Mouse (Mus musculus) forebrain, embryonic 13.5 days (tissue): ENCODE measurements around the gene AL607142.1. TPM values are rescaled to one million over a fixed set of nuclear protein-coding genes. Genes with fewer than 3 reads are reported as not detected.

ENCODE experiments used
- ATAC-seq: fragments of 200-750 bp; cut with Nextera tagmentation; 2 replicates; pipeline ENCODE4 v1.8.0; 2017
- H3K27ac ChIP-seq: fragments of 300-500 bp; sonication (generic); 2 replicates; pipeline ENCODE4 v1.5.1; 2015; ENCODE audit warnings: inconsistent platforms, mild to moderate bottlenecking, moderate library complexity
- H3K27me3 ChIP-seq: fragments of 300-500 bp; sonication (generic); 2 replicates; pipeline ENCODE4 v1.6.1; 2015; ENCODE audit warnings: mild to moderate bottlenecking, inconsistent platforms
- H3K36me3 ChIP-seq: fragments of 300-500 bp; sonication (generic); 2 replicates; pipeline ENCODE4 v1.6.1; 2015; ENCODE audit warnings: mild to moderate bottlenecking, inconsistent platforms; ENCODE audit not compliant: poor library complexity, severe bottlenecking
- H3K4me1 ChIP-seq: fragments of 300-500 bp; sonication (generic); 2 replicates; pipeline ENCODE4 v1.6.1; 2015; ENCODE audit warnings: inconsistent platforms
- H3K4me2 ChIP-seq: fragments of 300-500 bp; sonication (generic); 2 replicates; pipeline ENCODE4 v1.6.1; 2015; ENCODE audit warnings: inconsistent platforms, mild to moderate bottlenecking, moderate library complexity
- H3K4me3 ChIP-seq: fragments of 300-500 bp; sonication (generic); 2 replicates; pipeline ENCODE4 v1.5.1; 2015; ENCODE audit warnings: mild to moderate bottlenecking, inconsistent platforms
- H3K9ac ChIP-seq: fragments of 300-500 bp; sonication (generic); 2 replicates; pipeline ENCODE4 v1.6.1; 2015; ENCODE audit warnings: mild to moderate bottlenecking, inconsistent platforms
- H3K9me3 ChIP-seq: fragments of 300-500 bp; sonication (generic); replicated peaks from 2 replicates; pipeline ENCODE4 v1.6.1; 2016; ENCODE audit warnings: inconsistent platforms
- WGBS: fragments of 180-500 bp; shearing (Covaris S2); methylation state at CpG from one replicate; pipeline ENCODE4 v1.1.7; 2015; 5-methylcytosine and 5-hydroxymethylcytosine counted together
- polyA plus RNA-seq: library from polyadenylated mRNA; unstranded; fragments of >200 nt; fragmentation: Nextera tagmentation; extraction: Ambion mirVana; gene quantifications from 2 replicates; pipeline ENCODE4 v1.2.1, GENCODE M21; 2015

The AL607142.1 gene
- not detected in 2 replicates for polyA plus RNA-seq

DNA sequence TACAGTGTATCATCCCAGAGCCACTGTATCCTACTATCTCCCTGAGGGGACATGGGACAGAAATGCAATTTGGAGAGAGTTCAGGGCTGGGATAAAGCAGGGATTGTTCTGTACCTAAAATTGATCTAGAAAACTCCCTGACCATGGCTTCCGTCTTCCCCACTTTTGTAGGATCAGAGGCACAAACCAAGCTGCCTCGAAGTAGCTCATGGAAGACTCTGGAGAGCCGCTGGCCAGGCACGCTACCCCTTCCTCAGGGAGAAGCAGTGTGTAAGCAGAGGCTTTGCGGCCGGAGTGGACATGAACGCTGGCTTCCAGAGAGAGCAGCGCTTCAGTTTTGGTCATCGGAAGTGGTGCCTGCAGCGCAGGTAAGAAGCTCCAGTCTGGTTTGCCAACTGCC, at the start of gene AL607142.1:
AL607142.1 (plus strand) TSS at position 301 of the 400 bp plus-strand sequence.
- 91% methylated on average over 10 of the region's 10 CpGs for WGBS
- no peaks in the 10 kb centered on the region for H3K27me3 ChIP-seq
- H3K9ac ChIP-seq: no peak within 1 kb of the TSS
- no peaks in the 10 kb centered on the region for H3K9me3 ChIP-seq
- no peak within 1 kb of the TSS for H3K4me3 ChIP-seq
- no peak within 1 kb of the TSS for H3K4me2 ChIP-seq
- no peak for ATAC-seq
- H3K27ac ChIP-seq: no peak within 1 kb of the TSS
- no peaks in the 10 kb centered on the region for H3K36me3 ChIP-seq
- no peaks in the 10 kb centered on the region for H3K4me1 ChIP-seq

- ATAC-seq: peak; percentile 55; the same call in 1 of the 2 replicates
- WGBS: 76% methylated on average over 5 of the region's 5 CpGs
- Histone ChIP-seq H3K4me2 (no peak overlapping the region), H3K4me1 (no peaks in the 10 kb centered on the region), H3K36me3 (no peaks in the 10 kb centered on the region), H3K4me3 (no peak overlapping the region), H3K27ac (peak overlapping the region; percentile 32; the same call in 1 of the 2 replicates), H3K9me3 (no peaks in the 10 kb centered on the region), H3K9ac (no peak overlapping the region), H3K27me3 (no peaks in the 10 kb centered on the region)
Observed at GRCm38 (mm10) chr4:120018426-120018825, 46.4 kb upstream of the AL607142.1 start.

DNA sequence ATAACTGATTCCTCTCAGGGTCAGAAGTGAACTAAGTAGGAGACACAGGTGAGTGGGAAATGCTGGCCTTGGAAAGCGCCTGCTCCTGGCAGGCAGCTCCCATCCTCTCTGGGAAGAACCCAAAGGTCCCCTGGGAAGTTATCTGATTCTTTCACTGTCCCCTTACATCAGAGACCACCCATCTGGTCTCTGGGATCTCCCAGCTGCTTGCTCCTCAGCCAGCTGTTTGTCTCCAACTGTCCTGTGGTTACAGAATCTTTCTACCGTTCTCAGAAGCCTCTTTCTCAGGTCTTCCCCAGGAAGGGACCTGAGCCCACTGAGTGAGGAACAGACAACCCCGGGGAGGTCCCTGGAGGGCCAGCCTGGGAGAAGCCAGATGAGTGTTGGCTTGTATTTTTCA, 42.4 kb upstream of the AL607142.1 start:
- no peak overlapping the region for H3K4me3 ChIP-seq
- no peak overlapping the region for H3K4me2 ChIP-seq
- no peaks in the 10 kb centered on the region for H3K4me1 ChIP-seq
- ATAC-seq: no peak
- no peak overlapping the region for H3K27ac ChIP-seq
- no peaks in the 10 kb centered on the region for H3K9me3 ChIP-seq
- no peaks in the 10 kb centered on the region for H3K27me3 ChIP-seq
- 66% methylated on average over 3 of the region's 3 CpGs for WGBS
- H3K9ac ChIP-seq: no peak overlapping the region
- no peaks in the 10 kb centered on the region for H3K36me3 ChIP-seq

GRCm38 (mm10) chr4:120023221-120023840, 41.5 kb upstream of the AL607142.1 start:
- H3K4me2 ChIP-seq: no peak overlapping the region
- H3K4me1 ChIP-seq: no peaks in the 10 kb centered on the region
- H3K27me3 ChIP-seq: no peaks in the 10 kb centered on the region
- H3K27ac ChIP-seq: peak overlapping the region; percentile 62; the same call in 1 of the 2 replicates
- H3K4me3 ChIP-seq: no peak overlapping the region
- H3K36me3 ChIP-seq: no peaks in the 10 kb centered on the region
- ATAC-seq: no peak
- H3K9ac ChIP-seq: no peak overlapping the region
- no peaks in the 10 kb centered on the region for H3K9me3 ChIP-seq
- WGBS: 88% methylated on average over 4 of the region's 4 CpGs

DNA sequence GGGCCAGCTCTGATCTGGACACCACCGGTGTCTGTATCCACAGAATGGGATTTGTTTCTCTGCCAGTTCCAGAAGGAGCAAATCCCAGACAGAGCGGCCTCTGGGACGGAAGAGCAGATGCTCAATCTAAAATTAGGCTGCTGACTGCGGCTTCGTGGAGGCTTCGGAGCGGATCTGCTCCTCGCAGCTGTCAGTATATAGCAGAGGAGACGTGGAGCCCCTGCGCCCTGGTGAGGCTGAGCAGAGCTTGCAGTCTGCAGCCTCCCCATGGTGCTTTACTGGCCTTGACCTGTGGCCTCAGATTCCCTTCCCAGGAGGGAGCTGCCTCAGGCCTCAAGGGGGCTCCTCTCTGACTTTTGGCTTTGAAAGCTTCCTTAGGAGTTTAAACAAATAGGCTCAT, 40.7 kb upstream of the AL607142.1 start:
- Histone ChIP-seq H3K27ac (peak overlapping the region; percentile 62), H3K4me1 (no peaks in the 10 kb centered on the region), H3K9me3 (no peaks in the 10 kb centered on the region), H3K4me2 (no peak overlapping the region), H3K4me3 (no peak overlapping the region), H3K36me3 (no peaks in the 10 kb centered on the region), H3K27me3 (no peaks in the 10 kb centered on the region), H3K9ac (no peak overlapping the region)
- ATAC-seq: peak; percentile 72; the same call in 1 of the 2 replicates
- WGBS: 79% methylated on average over 10 of the region's 10 CpGs

DNA sequence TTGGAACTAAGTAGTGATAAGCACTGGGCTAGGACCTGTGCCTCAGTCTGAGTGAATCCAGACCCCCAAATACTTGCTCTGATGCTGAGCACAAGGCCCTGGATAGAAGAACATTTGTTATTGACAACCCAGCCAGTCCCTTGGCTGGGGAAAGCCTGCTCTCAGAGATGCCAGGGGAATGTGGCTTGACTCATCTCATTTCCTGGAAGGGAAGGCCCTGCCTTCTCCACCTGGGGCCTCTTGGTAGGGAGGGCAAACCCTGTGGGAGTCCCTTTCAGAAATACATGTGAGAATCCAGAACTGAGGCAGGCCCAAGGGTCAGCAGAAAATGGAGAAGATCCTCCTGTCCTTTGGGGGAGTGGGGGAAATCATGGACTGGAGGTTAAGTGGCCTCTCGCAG, 37.1 kb upstream of the AL607142.1 start:
- peaks cover 9% of the 10 kb centered on the region for H3K4me1 ChIP-seq
- no peak for ATAC-seq
- no peak overlapping the region for H3K4me2 ChIP-seq
- no peak overlapping the region for H3K9ac ChIP-seq
- H3K4me3 ChIP-seq: no peak overlapping the region
- H3K9me3 ChIP-seq: no peaks in the 10 kb centered on the region
- 85% methylated on average over 1 of the region's 1 CpGs for WGBS
- H3K27ac ChIP-seq: no peak overlapping the region
- peaks cover 27% of the 10 kb centered on the region for H3K27me3 ChIP-seq
- H3K36me3 ChIP-seq: no peaks in the 10 kb centered on the region

- Histone ChIP-seq H3K4me2 (no peak overlapping the region), H3K27ac (no peak overlapping the region), H3K9me3 (no peaks in the 10 kb centered on the region), H3K36me3 (no peaks in the 10 kb centered on the region), H3K9ac (no peak overlapping the region), H3K4me3 (no peak overlapping the region), H3K4me1 (peaks cover 19% of the 10 kb centered on the region), H3K27me3 (peaks cover 50% of the 10 kb centered on the region)
- WGBS: 90% methylated on average over 1 of the region's 1 CpGs
- ATAC-seq: no peak
Observed at GRCm38 (mm10) chr4:120029937-120030336, 34.9 kb upstream of the AL607142.1 start.

DNA sequence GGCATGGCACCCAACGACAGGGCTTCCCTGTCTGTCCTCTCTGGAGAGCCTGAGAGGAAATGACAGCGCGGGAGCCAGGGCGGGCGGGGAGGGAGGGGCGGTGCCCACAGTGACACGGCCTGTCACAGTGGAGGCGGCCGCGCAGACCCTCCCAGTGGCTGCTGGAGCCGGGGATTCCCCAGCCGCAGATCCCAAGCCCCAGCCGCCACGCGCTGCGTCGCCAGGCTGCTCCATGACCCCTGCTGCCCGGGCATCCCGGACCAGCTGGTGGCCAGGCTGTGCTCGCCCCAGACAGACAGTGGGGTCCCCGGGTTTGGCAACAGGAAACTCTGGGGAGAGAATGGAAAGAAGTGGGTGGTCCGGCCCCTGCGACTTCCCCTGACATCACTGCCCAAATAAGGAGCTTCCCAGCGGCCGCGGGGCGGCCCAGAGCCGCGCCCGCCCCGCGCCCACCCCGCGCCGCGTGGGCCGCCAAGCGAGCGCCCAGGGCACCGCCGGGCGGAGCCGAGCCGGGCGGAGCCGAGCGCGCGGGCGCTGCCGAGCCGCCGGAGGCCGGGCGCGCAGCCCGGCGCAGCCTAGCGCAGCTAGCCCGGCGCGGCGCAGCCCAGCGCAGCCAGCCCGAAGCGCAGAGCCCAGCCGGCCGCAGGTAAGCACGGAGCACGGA, 32.3 kb upstream of the AL607142.1 start:
- Histone ChIP-seq H3K4me1 (peaks cover 28% of the 10 kb centered on the region), H3K4me3 (peak overlapping the region; percentile 57), H3K9me3 (no peaks in the 10 kb centered on the region), H3K36me3 (no peaks in the 10 kb centered on the region), H3K4me2 (peak overlapping the region; percentile 87), H3K27ac (peak overlapping the region; percentile 40; the same call in 1 of the 2 replicates), H3K27me3 (peaks cover 68% of the 10 kb centered on the region), H3K9ac (peak overlapping the region; percentile 65)
- ATAC-seq: peak; percentile 79
- under 1% methylated on average over 60 of the region's 70 CpGs for WGBS

DNA sequence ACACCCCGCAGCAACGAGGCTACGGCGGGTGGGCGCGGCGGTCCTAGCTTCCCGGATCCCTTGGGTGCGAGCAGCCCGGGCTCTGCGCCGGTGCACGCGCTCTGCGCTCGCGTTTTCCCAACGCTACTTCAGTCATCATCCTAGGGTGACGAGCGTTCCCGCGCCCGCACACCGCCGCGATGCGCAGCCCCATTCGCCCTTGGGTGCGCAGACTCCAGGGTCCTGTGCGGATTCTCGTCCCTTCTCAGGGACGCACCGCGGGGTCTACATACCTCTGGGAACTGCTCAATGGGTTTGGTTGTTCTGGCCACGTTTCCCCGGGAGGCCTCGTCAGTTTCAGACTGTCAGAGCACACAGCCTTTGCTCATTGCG, 31.8 kb upstream of the AL607142.1 start:
- no peaks in the 10 kb centered on the region for H3K9me3 ChIP-seq
- peak; percentile 72 for ATAC-seq
- H3K4me2 ChIP-seq: peak overlapping the region; percentile 87
- peaks cover 72% of the 10 kb centered on the region for H3K27me3 ChIP-seq
- WGBS: under 1% methylated on average over 38 of the region's 38 CpGs
- H3K4me3 ChIP-seq: peak overlapping the region; percentile 57
- H3K9ac ChIP-seq: peak overlapping the region; percentile 65
- no peaks in the 10 kb centered on the region for H3K36me3 ChIP-seq
- peak overlapping the region; percentile 40; the same call in 1 of the 2 replicates for H3K27ac ChIP-seq
- H3K4me1 ChIP-seq: peaks cover 28% of the 10 kb centered on the region

GRCm38 (mm10) chr4:120036294-120036693, 28.5 kb upstream of the AL607142.1 start:
- WGBS: 88% methylated on average over 4 of the region's 4 CpGs

GRCm38 (mm10) chr4:120037007-120037406, 27.8 kb upstream of the AL607142.1 start:
- 62% methylated on average over 7 of the region's 7 CpGs for WGBS
- H3K27ac ChIP-seq: no peak overlapping the region
- ATAC-seq: no peak
- H3K9me3 ChIP-seq: no peaks in the 10 kb centered on the region
- H3K4me3 ChIP-seq: no peak overlapping the region
- H3K4me2 ChIP-seq: no peak overlapping the region
- no peak overlapping the region for H3K9ac ChIP-seq
- H3K27me3 ChIP-seq: peaks cover 52% of the 10 kb centered on the region
- H3K36me3 ChIP-seq: no peaks in the 10 kb centered on the region
- peaks cover 25% of the 10 kb centered on the region for H3K4me1 ChIP-seq

More at GRCm38 (mm10) chr4:120036294-120036693, 28.5 kb upstream of the AL607142.1 start:
- Histone ChIP-seq H3K9me3 (no peaks in the 10 kb centered on the region), H3K4me1 (peaks cover 28% of the 10 kb centered on the region), H3K9ac (no peak overlapping the region), H3K4me2 (no peak overlapping the region), H3K27me3 (peaks cover 59% of the 10 kb centered on the region), H3K4me3 (no peak overlapping the region), H3K36me3 (no peaks in the 10 kb centered on the region), H3K27ac (no peak overlapping the region)
- no peak for ATAC-seq

DNA sequence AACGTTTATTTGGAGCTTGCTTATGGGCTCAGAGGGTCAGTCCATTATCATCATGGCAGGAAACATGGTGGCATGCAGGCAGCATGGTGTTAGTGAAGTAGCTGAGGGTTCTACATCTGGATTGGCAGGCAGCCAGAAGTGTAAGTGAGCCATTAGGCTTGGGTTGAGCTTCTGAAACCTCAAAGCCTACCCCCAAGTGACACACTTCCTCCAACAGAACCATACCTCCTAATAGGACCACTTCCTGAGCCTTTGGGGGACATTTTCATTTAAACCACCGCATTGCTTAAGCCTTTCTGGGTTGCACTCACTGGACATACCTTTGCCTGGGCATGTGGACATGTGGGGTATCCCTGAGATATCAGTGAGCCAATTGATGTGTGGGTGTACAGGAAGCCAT, 23.3 kb upstream of the AL607142.1 start:
- no peak overlapping the region for H3K27ac ChIP-seq
- H3K27me3 ChIP-seq: peaks cover 11% of the 10 kb centered on the region; the same call in 1 of the 2 replicates
- peaks cover 24% of the 10 kb centered on the region for H3K4me1 ChIP-seq
- no peak overlapping the region for H3K4me3 ChIP-seq
- no peaks in the 10 kb centered on the region for H3K36me3 ChIP-seq
- no peak overlapping the region for H3K4me2 ChIP-seq
- H3K9ac ChIP-seq: no peak overlapping the region
- no peaks in the 10 kb centered on the region for H3K9me3 ChIP-seq
- WGBS: 85% methylated on average over 2 of the region's 2 CpGs
- no peak for ATAC-seq
